Mouse (Mus musculus) megakaryocyte, embryonic 14.5 days (primary cell): Measurements from ENCODE around the gene Dab2. TPM values are rescaled to one million over a fixed set of nuclear protein-coding genes. Genes with fewer than 3 reads are reported as not detected.

Experiments
- H3K27me3 ChIP-seq: replicated peaks from 2 replicates; pipeline ENCODE3; 2012; ENCODE audit warnings: inconsistent platforms
- H3K36me3 ChIP-seq: replicated peaks from 2 replicates; pipeline ENCODE3; 2012; ENCODE audit warnings: low read length, inconsistent platforms, mixed read lengths
- H3K4me1 ChIP-seq: 2 replicates; pipeline ENCODE4 v1.6.1; 2012; ENCODE audit warnings: inconsistent platforms
- H3K4me3 ChIP-seq: replicated peaks from 2 replicates; pipeline ENCODE3; 2012; ENCODE audit warnings: moderate library complexity, mild to moderate bottlenecking, inconsistent platforms
- H3K9me3 ChIP-seq: 2 replicates; pipeline ENCODE4 v1.6.1; 2012; ENCODE audit warnings: inconsistent platforms
- FLI1 ChIP-seq: IDR thresholded peaks from 2 replicates; pipeline ENCODE4 v1.6.1; 2012; ENCODE audit warnings: low read length, inconsistent platforms, mixed read lengths
- GATA1 ChIP-seq: IDR thresholded peaks from 3 replicates; pipeline ENCODE4 v1.6.1; 2012; ENCODE audit warnings: mixed read lengths, low read length, inconsistent platforms, borderline replicate concordance
- polyA plus RNA-seq: library from polyadenylated mRNA; stranded (reverse); fragments of >175 nt; gene quantifications from 2 replicates; pipeline ENCODE4 v1.2.3, GENCODE M21; 2012; ENCODE audit warnings: low replicate concordance; ENCODE audit not compliant: insufficient read depth

Dab2 gene
- polyA plus RNA-seq, 1 experiment, result 3.0 TPM

GRCm38 (mm10) chr15:6322311-6322710 lies 22.7 kb downstream of the Dab2 start:
- TF ChIP-seq GATA1 (no peak), FLI1 (no peak)
- Histone ChIP-seq H3K4me3 (no peak overlapping the region), H3K36me3 (no peaks in the 10 kb centered on the region), H3K9me3 (no peaks in the 10 kb centered on the region), H3K4me1 (no peaks in the 10 kb centered on the region), H3K27me3 (no peaks in the 10 kb centered on the region)

- no peaks in the 10 kb centered on the region for H3K9me3 ChIP-seq
- no peaks in the 10 kb centered on the region for H3K4me1 ChIP-seq
- TF ChIP-seq GATA1 (no peak), FLI1 (no peak)
- H3K4me3 ChIP-seq, result no peak overlapping the region
- H3K36me3 ChIP-seq, result no peaks in the 10 kb centered on the region
- no peaks in the 10 kb centered on the region for H3K27me3 ChIP-seq
Observed at GRCm38 (mm10) chr15:6323577-6323976, 24.0 kb downstream of the Dab2 start.

- no peaks in the 10 kb centered on the region for H3K27me3 ChIP-seq
- H3K36me3 ChIP-seq, result no peaks in the 10 kb centered on the region
- TF ChIP-seq GATA1, result no peak
- no peak for TF ChIP-seq FLI1
- no peaks in the 10 kb centered on the region for H3K4me1 ChIP-seq
- no peaks in the 10 kb centered on the region for H3K9me3 ChIP-seq
- H3K4me3 ChIP-seq, result no peak overlapping the region
Observed at GRCm38 (mm10) chr15:6325443-6325842, 25.9 kb downstream of the Dab2 start.

- Histone ChIP-seq H3K4me3 (no peak overlapping the region), H3K4me1 (no peaks in the 10 kb centered on the region), H3K36me3 (no peaks in the 10 kb centered on the region), H3K27me3 (no peaks in the 10 kb centered on the region), H3K9me3 (no peaks in the 10 kb centered on the region)
- TF ChIP-seq FLI1 (no peak), GATA1 (no peak)
Observed at GRCm38 (mm10) chr15:6326011-6326410, 26.4 kb downstream of the Dab2 start.

GRCm38 (mm10) chr15:6331380-6331779 lies 31.8 kb downstream of the Dab2 start:
- no peaks in the 10 kb centered on the region for H3K36me3 ChIP-seq
- H3K9me3 ChIP-seq, result no peaks in the 10 kb centered on the region
- no peak overlapping the region for H3K4me3 ChIP-seq
- peaks cover 10% of the 10 kb centered on the region for H3K27me3 ChIP-seq
- TF ChIP-seq GATA1 (no peak), FLI1 (no peak)
- H3K4me1 ChIP-seq, result peaks cover 9% of the 10 kb centered on the region

- H3K4me1 ChIP-seq, result peaks cover 9% of the 10 kb centered on the region
- no peaks in the 10 kb centered on the region for H3K36me3 ChIP-seq
- peaks cover 16% of the 10 kb centered on the region for H3K27me3 ChIP-seq
- H3K9me3 ChIP-seq, result no peaks in the 10 kb centered on the region
- H3K4me3 ChIP-seq, result no peak overlapping the region
- TF ChIP-seq FLI1 (no peak), GATA1 (no peak)
Observed at GRCm38 (mm10) chr15:6334664-6335206, 35.1 kb downstream of the Dab2 start.

- TF ChIP-seq GATA1 (no peak), FLI1 (no peak)
- H3K27me3 ChIP-seq, result peaks cover 12% of the 10 kb centered on the region
- H3K9me3 ChIP-seq, result no peaks in the 10 kb centered on the region
- no peaks in the 10 kb centered on the region for H3K36me3 ChIP-seq
- peaks cover 10% of the 10 kb centered on the region for H3K4me1 ChIP-seq
- H3K4me3 ChIP-seq, result no peak overlapping the region
Observed at GRCm38 (mm10) chr15:6339767-6340166, 40.2 kb downstream of the Dab2 start.

GRCm38 (mm10) chr15:6340347-6340746 lies 40.8 kb downstream of the Dab2 start:
- H3K4me1 ChIP-seq, result peaks cover 5% of the 10 kb centered on the region
- TF ChIP-seq GATA1 (no peak), FLI1 (no peak)

GRCm38 (mm10) chr15:6341427-6341826 lies 41.8 kb downstream of the Dab2 start:
- Histone ChIP-seq H3K9me3 (no peaks in the 10 kb centered on the region), H3K27me3 (peaks cover 6% of the 10 kb centered on the region), H3K4me1 (peaks cover 5% of the 10 kb centered on the region; the same call in 1 of the 2 replicates), H3K4me3 (no peak overlapping the region), H3K36me3 (no peaks in the 10 kb centered on the region)
- TF ChIP-seq GATA1 (no peak), FLI1 (no peak)

More at GRCm38 (mm10) chr15:6340347-6340746, 40.8 kb downstream of the Dab2 start:
- Histone ChIP-seq H3K27me3 (peaks cover 12% of the 10 kb centered on the region), H3K36me3 (no peaks in the 10 kb centered on the region), H3K4me3 (no peak overlapping the region), H3K9me3 (no peaks in the 10 kb centered on the region)

- H3K9me3 ChIP-seq, result no peaks in the 10 kb centered on the region
- H3K36me3 ChIP-seq, result no peaks in the 10 kb centered on the region
- no peak overlapping the region for H3K4me3 ChIP-seq
- no peak for TF ChIP-seq GATA1
- TF ChIP-seq FLI1, result no peak
- H3K4me1 ChIP-seq, result no peaks in the 10 kb centered on the region
- no peaks in the 10 kb centered on the region for H3K27me3 ChIP-seq
Observed at GRCm38 (mm10) chr15:6353901-6354300, 54.3 kb downstream of the Dab2 start.

- TF ChIP-seq FLI1, result no peak
- TF ChIP-seq GATA1, result no peak
- H3K36me3 ChIP-seq, result no peaks in the 10 kb centered on the region
- no peaks in the 10 kb centered on the region for H3K4me1 ChIP-seq
- no peaks in the 10 kb centered on the region for H3K9me3 ChIP-seq
- H3K27me3 ChIP-seq, result no peaks in the 10 kb centered on the region
- no peak overlapping the region for H3K4me3 ChIP-seq
Observed at GRCm38 (mm10) chr15:6359859-6360258, 60.3 kb downstream of the Dab2 start.
